Mouse (Mus musculus): ENCODE measurements around the gene Arhgef2.

The Arhgef2 gene

DNA sequence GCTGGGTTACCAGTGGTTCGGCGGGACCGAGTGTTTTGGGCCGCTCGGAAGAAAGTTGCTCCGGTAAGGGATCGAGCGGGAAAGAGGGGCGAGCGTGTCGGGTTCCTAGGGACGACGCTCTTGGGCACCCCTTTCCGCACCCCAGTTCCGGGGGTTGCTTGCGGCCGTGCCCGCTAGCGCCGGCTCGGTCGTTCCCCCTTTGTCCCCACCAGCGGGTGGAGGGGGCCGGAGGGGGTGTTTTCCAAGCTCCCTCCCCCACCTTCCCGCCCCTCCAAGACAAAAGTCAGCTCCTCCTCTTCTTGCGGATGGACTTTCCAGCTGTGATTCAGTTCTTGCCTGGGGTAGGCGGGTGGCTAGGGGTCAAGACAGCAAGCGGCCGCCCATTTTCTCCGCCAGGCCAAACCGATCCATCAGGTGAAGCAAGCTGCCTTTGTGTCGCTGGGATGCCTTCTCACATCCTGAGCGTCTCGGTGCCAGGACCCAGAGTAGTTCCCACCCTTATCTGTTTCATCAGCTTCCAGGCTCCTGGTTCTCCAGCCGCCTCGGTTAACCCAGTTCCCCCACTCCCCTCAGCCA, 15.9 kb downstream of the Arhgef2 start:
- DNase-seq (ENCODE audit: low spot score), result no peak

DNA sequence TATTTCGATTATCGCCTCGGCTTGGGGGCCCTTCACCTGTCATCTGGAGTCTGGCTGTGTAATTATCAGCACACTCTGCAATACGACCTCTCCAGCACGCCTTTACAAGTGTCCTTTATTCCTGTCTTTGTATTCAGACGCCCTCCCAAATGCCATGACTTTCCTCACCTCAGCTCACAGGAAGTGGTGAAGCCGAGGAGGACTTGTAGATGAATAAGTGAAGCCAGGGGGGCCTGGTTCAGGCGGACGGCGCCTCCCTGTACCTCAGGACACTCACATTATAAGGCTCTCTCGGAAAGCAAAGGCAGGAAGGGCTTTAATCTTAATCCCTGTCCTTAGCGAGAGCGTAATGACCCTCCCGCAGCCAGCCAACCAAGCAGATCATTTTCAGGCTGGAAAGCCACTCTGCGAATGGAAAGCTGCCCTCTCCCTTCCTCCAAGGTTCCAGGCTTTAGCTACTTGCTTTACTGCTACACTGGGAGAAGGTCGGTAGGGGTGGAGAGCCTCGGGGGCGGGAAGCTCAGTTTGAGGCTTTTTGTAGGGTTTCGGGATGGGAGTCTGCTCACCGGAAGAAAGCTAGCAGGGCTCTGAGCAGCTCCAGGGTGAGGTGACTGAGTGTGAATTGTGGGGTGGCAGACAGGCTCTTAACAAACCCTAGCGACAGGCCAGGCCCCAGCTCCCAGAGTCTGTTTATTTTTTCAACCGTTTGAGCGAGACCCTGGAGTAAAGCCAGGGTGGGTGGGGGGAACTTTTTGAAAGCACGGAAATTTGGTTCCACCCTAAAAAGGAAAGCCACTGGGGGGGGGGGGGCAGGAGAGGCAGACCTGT, 16.6 kb downstream of the Arhgef2 start:
- DNase-seq (ENCODE audit: low spot score), result no peak

DNA sequence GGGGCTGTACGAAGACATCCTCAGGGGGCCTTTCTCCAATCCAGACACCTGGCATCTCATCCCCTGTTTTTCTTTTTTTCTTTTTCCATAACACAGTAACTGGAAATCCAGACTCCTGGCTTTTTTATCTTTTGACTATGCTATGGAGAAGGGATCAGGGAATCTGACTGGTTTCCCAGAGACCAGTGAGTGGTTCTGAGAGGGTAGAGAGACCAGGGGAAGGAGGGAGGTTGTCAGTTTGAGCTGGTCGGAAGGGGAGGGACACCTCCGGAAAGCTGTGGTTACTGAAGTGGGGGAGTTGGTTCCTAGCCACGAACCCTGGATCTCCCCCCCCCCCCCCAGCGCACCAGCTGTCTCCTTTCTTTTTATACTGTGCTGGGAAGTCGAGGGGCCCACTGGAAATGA, 17.2 kb downstream of the Arhgef2 start:
- no peak for DNase-seq (ENCODE audit: low spot score)

GRCm38 (mm10) chr3:88623346-88624135, 17.8 kb downstream of the Arhgef2 start:
- DNase-seq (ENCODE audit: low spot score), result no peak

- DNase-seq (ENCODE audit: low spot score), result no peak
Measured at GRCm38 (mm10) chr3:88624324-88624723, 18.6 kb downstream of the Arhgef2 start.

- DNase-seq (ENCODE audit: low spot score), result no peak
Measured at GRCm38 (mm10) chr3:88624951-88625350, 19.2 kb downstream of the Arhgef2 start.

DNA sequence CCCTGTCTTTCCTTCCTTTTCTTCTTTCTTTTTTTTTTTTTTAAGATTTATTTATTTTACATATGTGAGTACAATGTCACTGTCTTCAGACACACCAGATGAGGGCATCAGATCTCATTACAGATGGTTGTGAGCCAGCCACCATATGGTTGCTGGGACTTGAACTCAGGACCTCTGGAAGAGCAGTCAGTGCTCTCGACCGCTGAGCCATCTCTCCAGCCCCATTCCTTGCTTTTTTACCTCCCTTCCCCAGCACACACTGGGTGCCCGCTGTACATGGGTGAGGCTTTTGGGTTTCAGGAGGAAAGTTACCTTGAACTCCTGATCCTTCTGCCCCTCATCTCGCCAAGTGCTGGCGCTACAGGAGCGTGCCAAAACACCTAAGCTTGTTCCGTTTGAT, 19.8 kb downstream of the Arhgef2 start:
- no peak for DNase-seq (ENCODE audit: low spot score)

DNA sequence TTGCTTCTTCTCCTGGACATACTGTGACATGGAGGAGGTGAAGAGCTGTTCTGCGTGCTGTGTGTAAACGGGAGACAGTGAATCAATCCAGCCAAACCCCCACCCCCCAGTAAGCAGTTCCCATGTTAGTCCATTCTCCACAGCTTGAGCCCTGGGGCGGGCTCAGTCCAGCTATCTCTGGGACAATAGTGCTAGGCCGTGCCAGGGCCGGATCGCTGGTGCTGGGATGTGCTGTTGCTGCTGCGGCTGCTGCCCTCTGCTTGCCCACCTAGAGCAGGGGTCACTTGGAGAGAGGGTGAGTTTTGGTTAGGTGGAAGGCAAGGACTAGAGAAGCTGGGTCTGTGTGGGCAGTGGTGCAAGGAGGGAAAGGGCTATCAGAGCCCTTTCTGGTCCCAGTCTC, 20.6 kb downstream of the Arhgef2 start:
- no peak for DNase-seq (ENCODE audit: low spot score)

GRCm38 (mm10) chr3:88627114-88627513, 21.3 kb downstream of the Arhgef2 start:
- DNase-seq (ENCODE audit: low spot score), result no peak

GRCm38 (mm10) chr3:88627535-88627934, 21.8 kb downstream of the Arhgef2 start:
- no peak for DNase-seq (ENCODE audit: low spot score)

- no peak for DNase-seq (ENCODE audit: low spot score)
Measured at GRCm38 (mm10) chr3:88628766-88629165, 23.0 kb downstream of the Arhgef2 start.

DNA sequence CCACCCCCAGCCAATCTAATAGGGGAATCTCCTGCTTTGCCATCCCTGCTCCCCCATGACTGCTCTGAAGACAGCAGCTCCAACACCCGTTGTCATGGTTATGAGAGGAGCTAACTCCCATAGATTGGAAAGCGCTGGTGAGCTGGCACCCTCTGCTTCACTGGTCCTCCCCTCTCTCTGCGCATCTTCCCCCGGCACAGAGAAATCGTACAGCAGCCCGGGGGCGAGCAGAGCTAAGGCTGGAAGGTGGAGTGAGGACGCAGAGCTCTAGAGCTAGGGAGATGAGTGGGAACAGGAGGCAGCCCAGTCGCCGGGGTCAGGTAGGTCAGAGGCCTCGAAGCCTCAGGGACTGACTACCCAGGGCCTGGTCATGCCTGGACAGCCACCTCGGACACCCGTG, 23.5 kb downstream of the Arhgef2 start:
- no peak for DNase-seq (ENCODE audit: low spot score)

- DNase-seq (ENCODE audit: low spot score), result no peak
Measured at GRCm38 (mm10) chr3:88630018-88630417, 24.3 kb downstream of the Arhgef2 start.

DNA sequence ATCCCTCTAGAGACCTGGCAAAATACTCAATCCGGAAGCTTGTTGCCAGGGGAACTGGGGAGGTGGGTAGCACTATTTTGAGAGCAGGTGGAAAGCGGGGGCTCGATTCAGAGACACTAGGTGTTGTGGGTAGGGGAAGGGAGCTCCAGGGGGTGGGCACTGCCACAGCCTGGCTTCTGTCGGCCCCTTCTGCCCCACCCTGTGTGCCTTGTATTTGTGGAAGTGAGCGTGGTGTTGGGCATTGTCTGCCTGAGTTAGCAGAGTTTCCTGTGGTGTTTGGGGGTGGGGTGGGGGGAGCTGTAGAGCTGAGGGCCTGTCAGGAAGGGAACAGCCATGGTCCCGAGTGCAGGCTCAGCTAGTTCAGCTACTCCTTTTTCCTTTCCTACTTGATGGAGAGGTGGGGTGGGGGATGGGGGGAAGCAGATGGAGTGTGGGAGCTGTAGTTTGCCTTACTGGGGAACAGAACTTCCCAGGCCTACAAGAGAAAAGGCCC, 25.1 kb downstream of the Arhgef2 start:
- no peak for DNase-seq (ENCODE audit: low spot score)

DNA sequence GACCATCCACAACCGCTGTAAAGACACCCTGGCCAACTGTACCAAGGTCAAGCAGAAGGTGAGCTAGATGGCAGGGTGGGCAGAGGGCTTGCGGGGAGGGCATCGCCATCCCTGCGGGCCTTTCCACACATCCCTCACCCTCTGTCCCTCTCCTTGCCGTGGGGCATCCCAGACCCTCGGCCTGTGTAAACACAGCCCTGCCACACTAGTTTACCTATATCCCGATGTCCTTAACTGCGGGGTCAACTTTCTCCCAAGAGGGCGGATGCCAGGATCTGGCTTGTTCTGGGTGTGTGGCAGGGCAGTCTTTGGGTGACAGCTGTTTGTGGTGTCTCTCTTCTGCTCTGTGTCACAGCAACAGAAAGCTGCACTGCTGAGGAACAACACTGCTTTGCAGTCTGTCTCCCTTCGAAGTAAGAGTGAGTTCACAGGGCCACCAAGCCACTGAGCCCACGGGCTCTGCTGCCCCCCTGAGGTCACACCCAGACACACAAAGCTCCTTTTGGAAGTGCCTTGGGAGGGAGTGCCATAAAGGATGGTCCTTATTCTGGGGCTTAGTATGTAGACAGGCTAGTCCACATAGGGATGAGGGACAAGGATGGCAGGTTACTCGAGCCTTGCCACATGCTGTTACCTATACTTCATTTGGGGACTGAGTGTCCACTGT, 26.3 kb downstream of the Arhgef2 start:
- DNase-seq (ENCODE audit: low spot score), result no peak

DNA sequence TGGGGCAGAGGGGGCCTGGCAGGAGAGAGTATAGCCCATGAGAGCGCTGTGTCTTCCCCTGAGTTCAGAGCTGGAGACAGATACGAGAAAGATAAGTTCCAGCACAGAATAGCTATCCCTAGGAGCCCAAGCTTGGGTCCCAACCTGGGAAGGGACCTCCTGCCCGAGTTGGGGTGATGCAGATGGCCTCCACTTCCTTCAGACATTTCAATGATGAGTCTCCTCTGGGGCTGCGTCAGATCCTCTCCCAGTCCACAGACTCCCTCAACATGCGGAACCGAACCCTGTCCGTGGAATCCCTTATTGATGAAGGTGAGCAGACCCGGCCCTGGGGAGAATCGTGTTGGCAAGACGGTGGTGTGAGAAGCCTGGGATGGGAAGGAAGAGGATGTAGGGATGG, 27.3 kb downstream of the Arhgef2 start:
- no peak for DNase-seq (ENCODE audit: low spot score)

- DNase-seq (ENCODE audit: low spot score), result no peak
Measured at GRCm38 (mm10) chr3:88635506-88636275, 29.9 kb downstream of the Arhgef2 start.

- DNase-seq (ENCODE audit: low spot score), result no peak
Measured at GRCm38 (mm10) chr3:88636555-88636986, 30.8 kb downstream of the Arhgef2 start.

DNA sequence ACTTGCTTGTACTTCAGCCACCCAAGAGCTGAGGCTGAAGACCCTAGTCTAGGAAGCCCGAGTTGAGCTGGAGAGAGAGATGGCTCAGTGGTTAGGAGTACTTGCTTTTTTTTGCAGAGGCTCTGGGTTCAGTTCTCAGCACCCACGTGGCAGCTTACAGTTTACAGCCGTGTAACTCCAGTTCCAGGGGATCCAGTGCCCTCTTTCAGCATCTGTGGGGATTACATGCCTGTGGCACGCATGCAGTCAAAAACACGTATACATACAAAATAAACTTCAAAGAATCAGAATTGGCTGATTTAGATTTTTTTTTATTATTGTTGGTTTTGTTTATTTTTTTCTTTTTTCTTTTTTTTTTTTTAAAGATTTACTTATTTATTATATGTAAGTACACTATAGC, 31.4 kb downstream of the Arhgef2 start:
- DNase-seq (ENCODE audit: low spot score), result no peak

DNA sequence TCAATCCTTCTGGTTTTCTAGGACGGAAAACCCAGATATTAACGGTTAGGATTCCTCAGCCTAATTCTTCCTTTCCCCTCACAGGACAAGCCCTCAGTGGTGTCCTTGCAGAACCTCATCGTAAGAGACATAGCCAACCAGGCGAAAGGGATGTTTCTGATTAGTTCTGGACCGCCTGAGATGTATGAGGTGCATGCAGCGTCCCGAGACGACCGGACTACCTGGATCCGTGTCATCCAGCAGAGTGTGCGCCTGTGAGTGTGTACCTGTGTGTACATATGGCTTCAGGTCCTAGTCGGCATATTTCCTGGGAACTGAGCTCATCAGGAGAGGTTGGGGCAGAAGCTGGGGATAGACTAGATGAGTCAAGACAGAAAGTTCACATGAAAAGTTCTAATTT, 33.5 kb downstream of the Arhgef2 start:
- DNase-seq (ENCODE audit: low spot score), result no peak

- DNase-seq (ENCODE audit: low spot score), result no peak
Measured at GRCm38 (mm10) chr3:88640676-88641075, 34.9 kb downstream of the Arhgef2 start.
